Mouse (Mus musculus) liver, postnatal 0 days (tissue): Measurements from ENCODE around the gene Ankub1.

ENCODE experiments used
- CTCF ChIP-seq: sonication (generic); IDR thresholded peaks from 2 replicates; pipeline ENCODE4 v1.5.1; 2016; ENCODE audit warnings: antibody characterized with exemption, low read depth
- EP300 ChIP-seq: IDR thresholded peaks from 2 replicates; pipeline ENCODE4 v1.6.1; 2016; ENCODE audit warnings: antibody characterized with exemption, low read depth, mild to moderate bottlenecking

GRCm38 (mm10) chr3:57634763-57635487 is 57.7 kb downstream of the Ankub1 start:
- TF ChIP-seq CTCF (no peak), EP300 (no peak)
